Mouse (Mus musculus) frontal cortex, postnatal 25 days (tissue): Measurements from ENCODE around the gene Gabpb2.

Source experiments
- DNase-seq, 2 experiments: peaks; one replicate each; pipeline ENCODE4 v3.0.0; 2022; ENCODE audit warnings: low spot score in 2 of 2

The Gabpb2 gene

DNA sequence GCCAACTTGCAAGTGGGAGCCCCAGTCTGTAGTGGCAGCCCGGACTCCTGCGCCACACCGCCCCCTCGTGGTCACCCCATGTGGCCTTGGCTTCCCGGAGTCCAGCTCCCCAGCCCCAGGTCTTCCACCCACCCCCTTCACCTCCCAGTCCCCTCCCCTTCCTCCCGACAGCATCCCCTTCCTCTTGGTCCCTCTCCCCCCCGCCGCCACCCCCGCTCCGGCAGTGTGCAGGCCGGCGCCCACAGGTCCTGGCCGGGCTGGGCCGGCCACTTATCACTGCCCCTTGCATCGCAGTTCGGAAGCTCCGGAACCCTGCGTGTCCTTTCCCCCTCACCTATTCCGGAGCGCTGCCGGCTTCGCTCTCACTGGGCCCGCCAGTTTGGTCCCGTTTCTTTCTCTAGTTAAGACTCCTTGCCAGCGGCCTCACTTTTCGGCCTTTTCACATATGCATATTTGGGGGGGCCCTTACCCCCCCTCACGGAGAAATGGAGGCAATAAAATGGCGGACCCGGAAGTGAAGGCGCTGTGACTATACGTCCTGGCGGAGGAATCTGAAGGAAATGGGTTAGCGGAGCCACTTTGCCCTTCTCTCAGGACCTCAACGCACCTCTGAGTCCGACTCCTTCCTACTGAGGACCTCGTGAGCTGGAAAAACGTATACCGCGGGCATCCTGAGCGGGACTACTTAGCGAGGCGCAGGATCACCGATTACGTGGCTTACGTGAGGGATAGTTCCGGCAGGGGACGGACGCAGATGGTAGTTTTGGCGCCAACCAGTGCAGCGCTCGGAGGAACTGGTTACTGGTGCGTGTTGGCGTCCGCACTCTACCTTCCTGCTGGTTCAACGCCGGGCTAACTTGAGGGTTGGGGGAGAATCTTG, at the start of gene Gabpb2:
Gene Gabpb2 (minus strand): TSS at position 662 of the 880 bp plus-strand sequence.
- DNase-seq = peak; percentile 80 to 86

DNA sequence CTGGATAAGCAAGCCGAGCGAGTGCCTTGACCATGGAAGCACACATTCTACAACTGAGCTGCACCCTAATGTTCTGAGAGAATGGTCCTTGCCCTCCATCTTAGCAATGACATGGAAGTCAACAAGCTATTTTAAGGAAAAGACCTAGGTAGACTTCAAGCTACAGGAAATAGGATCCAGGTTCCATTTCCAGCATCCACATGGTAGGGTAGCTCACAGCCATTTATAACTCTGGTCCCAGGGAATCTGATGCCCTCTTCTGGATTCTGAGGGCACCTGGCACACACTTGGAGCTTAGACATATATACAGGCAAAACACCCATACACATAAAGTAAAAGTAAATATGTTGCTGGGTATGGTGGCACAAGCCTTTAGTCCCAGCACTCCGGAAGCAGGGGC, 48.3 kb upstream of the Gabpb2 start:
- DNase-seq = no peak

DNA sequence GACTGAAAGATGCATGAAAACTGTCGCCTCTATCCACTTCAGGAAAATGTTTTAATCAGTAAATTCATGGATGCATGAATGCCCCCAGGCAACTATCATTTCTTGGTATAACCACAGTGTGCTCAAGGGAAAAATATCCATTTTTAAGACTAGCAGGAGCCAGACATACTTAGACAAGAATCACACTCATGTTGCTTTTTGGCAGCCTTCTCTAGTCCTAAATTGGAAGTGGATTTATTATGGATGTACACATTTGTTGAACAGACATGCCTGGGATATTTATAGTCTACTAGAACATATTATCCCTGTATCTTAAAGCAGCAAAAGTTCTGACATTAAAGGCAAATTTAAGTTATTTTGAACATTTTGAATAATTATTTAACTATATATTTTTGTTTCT, 47.0 kb upstream of the Gabpb2 start:
- no peak for DNase-seq

DNA sequence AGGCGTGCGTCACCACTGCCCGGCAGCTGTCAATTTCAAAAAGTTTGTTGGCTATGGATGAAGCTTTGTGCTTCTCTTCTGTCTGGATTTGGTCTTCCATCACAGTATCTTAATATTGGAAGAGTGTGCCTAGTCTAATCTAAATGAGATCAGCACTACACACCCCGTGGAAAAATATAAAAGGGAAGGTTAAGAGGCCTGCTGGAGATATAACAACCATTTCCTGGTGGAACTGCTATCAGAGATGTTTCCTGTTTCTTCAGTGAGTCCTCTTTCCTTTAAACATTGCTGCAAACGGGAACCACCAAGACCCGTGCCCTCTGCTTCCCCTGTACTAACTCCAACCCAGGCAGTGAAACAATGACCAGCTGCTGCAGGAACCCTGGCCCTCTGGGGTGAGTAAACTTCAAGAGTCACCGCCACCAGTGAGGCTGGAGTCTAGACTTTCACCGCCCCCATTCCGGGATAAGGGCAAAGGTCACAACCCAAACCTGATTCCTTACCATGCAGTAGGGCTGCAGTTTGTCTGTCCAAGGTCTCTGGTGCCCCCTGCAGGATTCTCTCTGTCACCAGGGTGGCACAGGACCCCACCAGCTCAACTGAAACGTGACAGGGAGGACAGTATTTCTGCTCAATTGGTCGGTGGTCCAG, 45.5 kb upstream of the Gabpb2 start:
- DNase-seq = peak; percentile 37 to 47

DNA sequence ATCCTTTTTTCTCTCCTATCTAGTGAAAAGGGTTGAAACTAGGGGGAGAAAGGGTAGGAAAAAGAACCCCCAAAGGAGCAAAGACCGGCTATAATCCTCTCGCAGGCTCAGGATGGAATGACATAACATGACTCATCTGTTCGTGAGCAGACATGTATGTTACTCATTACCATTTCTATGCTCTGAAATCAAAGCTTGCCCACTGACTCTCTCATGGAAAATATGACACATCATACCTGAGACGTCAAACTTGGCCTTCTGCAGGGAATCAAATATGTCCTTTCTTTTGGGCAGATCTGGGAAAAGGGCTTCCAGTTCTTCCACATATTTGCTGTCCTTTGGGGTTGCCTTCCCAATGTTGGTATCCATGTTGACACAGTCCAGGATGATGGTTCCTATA, 44.3 kb upstream of the Gabpb2 start:
- DNase-seq = no peak

DNA sequence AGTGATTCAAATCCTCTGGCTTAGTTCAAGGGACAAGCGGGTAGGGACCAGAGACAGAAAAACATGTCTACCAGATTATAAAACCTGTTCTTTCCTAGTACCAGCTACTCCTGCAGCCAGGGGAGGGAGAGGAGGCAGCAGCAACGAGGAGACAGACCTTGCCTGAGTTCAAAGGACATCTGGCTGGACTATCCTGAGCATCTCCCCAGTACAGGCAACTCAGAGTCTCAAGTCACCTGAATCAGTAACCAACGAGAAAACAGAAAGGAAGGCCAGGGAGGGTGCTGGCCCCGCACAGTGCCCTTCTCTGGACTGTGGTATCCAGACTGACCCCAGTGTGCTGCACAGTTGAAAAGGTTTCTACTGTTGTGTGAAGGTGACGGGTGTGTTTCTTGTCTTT, 39.2 kb upstream of the Gabpb2 start:
- no peak for DNase-seq

DNA sequence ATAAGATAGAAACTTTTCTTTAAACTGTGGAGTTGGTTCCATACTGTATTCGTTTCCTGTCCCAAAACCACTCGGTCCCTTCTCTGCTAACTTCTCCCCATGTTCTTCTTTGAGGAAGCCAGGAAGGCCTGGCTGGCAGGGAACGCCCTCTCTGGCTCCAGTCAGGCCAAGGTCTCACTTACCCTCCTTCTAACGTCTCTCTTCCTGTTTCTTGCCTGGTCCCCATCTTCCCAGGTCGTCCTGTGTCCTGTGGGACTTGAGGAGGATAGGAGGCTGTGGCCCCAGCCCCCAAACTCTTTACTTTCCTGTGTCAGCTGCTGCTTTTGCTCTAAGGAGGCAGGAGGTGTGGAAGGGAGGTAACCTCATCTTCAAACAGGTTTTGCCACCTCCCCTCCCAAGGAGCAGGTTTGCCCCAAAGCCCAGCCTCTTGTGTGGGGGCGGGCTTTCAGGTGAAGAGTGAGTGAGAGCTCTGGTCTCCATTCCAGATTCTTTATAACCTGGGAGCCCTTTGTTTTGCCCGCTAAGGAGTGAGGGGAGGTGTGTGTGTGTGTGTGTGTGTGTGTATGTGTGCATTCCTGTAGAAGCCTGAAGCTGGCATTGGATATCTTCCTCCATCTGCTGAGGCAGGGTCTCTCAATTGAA, 33.2 kb upstream of the Gabpb2 start, which contains the start of gene Bnipl:
Gene Bnipl (minus strand): TSS at position 411 of the 642 bp plus-strand sequence.
- DNase-seq = no peak

DNA sequence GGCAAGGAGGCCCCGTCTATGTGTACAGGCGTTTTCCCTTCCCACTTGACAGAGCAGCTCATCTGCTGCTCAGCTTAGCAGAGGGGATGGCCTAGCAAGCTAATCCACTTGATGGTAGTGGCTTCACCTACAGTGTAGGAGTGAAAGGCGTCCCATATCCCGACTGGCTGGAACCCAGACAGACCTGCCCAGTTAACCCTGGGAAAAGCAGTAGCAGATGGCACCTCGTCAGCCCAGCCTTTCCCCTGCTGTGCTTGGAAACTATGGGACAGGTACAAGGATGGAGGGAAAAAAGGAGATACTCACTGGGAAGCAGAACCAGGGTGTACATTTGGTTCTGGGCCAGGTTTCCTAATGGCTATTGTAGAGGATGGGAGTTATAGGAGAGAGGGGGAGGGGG, 32.6 kb upstream of the Gabpb2 start:
- DNase-seq = no peak

DNA sequence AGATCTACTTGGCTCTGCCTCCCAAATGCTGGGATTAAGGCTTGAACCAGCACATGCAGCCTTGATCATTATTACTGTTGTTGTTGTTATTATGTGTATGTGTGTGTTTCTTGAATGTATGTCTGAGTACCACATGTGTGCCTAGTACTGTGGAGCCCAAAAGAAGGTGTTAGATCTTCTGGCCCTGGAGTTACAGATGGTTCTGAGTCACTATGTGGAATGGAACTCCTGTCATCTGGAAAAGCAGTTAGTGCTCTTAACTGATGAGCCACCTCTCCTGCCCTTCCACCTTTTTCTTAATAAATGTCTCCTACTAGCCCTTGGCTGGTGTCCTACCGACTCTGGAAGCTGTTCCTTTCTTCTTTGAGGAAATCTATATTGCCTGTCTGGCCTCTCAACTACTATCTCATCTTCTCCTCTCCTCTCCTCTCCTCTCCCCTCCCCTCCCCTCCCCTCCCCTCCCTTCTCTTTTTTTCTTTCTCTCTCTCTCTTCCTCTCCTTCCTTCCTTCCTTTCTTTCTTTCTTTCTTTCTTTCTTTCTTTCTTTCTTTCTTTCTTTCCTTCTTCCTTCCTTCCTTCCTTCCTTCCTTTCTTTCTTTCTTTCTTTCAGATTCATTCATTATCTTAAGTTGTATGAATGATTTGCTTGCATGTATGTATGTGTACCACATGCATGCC, 30.1 kb upstream of the Gabpb2 start:
- DNase-seq = no peak

DNA sequence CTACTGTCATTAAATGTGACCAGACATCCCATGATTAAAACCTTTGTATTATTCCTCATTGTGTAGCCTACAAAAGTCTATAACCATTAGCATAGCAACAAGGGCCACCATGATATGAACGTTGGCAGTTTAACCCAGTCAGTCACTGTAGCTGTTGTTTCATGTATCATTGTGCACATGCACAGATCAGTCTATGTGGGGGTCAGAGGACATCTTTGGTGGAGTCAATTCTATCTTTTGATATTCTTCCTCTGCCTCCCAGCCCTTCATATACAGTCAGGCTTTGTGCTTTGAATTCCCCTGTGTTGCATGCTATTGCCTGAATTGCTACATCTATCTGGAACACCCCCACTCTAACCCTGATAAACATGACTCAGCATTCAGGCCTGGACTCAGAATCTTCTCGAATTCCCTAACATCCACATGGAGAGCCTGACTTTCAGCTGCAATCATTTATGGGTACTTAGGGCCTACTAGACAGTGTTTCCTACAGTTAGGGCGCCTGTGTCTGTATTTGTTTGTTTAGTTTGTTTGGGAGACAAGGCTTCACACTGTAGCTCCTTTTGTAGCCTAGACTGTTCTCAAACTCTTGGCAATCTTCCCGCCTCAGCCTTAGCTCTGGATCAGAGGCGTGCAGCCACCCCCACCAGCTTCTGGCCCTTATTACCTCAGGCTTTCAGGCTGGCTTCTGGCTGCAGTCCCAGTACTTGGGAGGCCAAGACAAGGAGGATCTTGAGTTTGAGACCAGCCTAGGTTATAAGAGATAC, 28.9 kb upstream of the Gabpb2 start:
- DNase-seq = peak in 1 of 2 experiments; percentile 43

DNA sequence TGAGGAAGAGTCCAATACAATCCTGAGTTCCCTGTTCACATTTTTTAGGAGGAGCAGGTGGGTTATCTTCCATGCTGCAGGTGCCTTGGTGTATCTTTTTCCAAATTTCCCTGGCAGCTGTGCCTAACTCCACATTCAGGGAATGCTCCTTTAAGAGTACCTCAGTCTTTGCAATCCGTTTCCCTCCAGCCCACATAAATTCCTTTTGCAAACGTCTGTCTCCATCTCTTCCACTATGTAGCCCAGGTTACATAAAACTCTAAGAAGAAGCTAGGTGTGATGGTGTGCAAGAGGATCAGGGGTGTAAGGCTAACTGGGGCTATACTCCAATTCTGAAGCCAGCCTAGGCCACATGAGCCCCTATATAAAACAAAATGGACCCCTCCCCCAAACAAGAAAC, 25.4 kb upstream of the Gabpb2 start:
- no peak for DNase-seq

DNA sequence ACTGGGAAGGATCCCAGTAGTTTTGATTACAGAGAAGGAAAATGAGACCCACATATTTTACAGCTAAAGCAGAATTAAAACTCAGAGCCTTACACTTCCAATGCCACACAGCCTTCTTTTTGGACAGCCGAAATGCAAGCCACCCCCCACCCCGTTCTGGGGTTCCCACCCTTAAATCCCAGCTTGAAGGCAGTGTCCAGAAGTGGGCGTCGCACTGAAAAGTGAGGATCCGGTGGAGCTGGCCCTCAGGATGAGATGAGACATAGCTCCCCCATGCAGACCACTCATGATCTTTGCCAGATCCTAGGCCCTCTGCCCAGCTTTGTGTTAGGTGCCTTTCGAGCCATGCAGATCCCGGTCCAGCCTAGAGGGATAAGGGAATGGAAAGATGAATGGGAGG, 23.8 kb upstream of the Gabpb2 start, which contains the start of gene Gm128:
Gene Gm128 (minus strand): TSS at position 101 of the 400 bp plus-strand sequence.
- no peak for DNase-seq

DNA sequence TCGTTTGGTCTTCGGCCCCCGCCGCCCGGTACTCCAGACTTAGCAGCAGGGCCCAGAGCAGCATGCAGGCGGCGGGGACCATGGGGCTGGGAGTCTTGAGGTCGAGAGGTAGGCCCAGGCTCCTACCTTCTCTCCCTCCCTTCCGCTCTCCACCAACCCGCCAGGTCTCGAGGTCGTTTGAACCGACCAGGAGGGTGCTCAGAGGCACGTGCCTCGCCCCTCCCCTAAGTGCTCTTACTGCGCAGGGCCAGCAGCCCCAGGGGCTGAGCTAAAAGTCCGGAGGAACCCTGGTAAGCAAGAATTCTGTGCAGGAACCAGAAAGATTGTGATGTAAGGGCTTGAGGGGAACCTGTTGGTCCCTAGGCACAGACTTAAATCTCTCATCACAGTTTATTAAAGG, 23.2 kb upstream of the Gabpb2 start:
- no peak for DNase-seq

DNA sequence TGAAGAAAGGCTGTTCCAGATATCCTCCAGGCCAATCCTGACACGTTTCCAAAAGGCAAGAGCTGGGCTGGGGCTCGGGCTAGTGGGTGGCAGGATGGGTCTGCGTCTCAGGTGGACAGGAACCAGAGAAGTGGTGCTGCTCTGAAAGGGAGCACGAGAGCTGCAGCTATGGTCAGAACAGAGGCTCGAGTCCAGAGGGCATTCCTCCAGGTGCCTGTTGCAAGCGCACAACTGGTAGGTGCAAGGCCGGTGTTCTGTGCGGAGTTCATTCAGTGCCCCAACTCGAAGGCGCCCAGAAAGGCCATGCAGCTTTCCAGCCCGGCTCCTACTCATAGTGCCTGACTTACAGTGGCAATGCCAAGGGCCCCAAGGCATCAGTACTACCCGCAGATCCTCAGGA, 22.3 kb upstream of the Gabpb2 start:
- DNase-seq = no peak

DNA sequence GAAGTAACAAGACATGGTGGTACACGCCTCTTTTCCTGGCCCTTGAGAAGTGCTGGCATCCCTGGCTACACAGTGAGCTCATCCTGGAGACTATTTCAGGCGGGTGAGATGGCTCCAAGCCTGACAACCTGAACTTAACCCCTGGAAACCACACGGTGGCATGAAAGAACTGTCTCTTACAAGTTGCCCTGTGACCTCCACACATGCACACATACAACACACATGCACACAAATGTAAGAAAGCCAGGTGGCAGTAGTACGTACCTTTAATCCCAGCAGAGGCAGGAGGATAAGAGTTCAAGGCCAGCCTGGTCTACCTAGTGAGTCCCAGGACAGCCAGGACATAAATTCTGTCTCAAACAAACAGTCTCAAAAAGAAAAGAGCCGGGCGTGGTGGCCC, 21.3 kb upstream of the Gabpb2 start:
- no peak for DNase-seq

DNA sequence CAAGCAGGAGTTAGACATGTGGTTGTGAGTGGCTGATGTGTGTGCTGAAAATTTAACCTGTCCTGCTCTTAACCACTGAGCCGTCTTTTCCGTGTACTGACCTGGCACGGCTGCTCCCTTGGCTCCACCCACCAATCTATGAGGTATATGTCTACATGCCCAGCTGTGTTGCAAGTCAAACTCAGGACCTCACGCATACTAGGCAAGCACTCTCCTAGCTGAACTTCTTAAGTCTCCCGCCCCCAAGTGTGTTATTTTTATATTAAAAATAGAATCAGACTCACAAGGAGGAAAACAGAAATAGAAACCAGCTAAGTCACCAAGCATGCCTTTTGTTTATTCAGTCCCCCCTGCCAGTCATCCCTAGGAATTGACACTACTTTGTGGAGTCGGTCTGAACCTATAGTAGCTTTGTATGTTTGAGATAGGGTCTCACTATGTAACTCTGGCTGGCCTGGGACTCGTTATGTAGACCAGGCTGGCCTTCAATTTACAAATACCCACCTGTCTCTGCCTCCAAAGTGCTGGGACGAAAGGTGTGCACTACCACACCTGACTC, 19.9 kb upstream of the Gabpb2 start:
- no peak for DNase-seq

DNA sequence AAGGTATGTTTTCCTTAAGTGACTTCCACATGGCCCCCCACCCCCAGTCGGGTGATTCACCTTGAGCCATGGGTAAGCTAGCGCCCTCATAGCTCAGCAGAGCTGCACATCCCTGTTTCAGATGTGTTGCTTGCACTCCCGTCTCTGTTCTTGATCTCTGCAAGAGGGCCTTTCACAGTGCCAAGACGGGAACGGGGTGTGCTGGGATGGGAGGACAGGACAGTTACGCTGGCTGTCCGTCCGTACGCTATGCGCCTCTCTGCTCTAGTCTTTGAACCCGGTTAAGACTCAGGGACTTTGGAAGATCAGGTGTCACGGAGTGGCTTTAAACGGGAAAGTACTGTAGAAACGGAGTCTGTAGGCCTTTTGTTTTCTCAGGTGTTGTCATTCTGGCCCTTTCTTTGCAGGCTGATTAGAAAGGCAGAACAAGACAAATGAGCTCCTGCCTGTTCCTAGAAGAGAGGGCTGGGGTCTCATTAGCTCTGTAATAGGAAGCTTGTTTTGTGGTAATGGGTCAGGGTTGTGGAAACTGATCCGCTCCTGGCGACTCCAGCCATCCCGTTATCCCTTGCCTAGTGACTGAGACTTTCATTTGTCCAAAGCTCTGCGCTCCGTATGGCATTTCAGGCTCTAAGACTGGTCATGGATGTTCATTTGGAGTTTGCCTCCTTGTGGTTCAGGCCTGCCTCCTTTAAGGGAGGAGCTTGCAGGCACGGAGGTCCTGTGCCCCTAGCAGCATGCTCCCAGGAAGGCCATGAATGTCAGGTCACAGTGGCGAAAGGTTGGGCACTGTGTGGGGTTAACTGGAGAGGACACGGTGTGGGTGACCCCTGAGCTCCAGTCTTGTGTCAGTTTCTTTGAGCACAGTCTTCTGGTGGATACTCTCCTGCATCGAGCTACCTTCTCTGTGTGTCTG, 17.9 kb upstream of the Gabpb2 start:
- no peak for DNase-seq

DNA sequence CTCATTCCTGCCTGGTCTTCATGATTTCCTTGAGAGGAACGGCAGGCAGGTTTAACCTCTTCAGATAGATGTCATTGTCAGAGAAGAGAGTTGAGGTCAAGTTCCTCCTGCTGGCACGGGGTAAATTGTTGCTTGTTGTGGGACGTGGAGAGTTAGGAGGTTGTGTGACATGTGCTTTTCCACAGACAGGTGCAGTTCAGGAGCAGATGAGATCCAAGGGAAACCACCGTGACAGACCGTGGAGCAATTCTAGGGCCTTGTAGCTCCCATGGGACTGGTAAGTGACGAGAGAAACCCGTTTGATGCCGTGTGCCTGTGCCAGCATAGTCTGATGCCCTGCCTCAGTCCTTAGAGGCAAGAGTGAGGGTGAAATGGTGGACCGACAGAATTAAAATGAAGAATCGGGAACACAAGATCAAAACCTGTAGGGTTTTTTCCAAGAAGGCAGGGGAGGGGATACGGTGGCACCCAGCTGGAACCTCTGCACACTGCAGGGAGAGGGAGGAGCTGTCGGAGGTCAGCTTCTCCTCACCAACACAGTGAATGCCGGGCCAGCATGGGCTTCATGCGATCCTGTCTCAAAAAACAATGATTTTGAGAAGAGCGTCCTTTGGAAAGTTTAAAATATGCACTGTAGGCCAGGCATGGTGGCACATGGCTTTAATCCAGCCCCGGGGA, 15.7 kb upstream of the Gabpb2 start:
- no peak for DNase-seq

DNA sequence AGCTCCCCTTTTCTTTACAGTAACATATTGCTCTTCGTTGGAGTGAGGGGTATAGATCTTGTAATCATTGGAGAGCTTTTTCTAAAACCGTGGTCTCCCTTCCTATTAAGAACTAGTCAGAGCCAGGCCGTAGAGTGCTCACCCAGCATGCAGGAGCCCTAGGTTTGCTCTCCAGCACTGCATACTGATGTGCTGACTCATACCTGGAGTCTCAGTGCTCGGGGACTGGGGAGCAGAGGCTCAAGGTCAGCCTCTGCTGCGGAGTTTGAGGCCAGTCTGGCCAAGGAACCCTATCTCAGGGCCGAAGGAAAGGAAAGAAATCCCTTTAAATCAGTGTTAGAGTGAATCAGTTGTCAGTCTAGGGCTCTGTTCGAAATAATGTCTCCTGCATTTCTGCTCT, 15.1 kb upstream of the Gabpb2 start:
- DNase-seq = no peak
